Mouse (Mus musculus): ENCODE results near the gene Tac4.

DNA sequence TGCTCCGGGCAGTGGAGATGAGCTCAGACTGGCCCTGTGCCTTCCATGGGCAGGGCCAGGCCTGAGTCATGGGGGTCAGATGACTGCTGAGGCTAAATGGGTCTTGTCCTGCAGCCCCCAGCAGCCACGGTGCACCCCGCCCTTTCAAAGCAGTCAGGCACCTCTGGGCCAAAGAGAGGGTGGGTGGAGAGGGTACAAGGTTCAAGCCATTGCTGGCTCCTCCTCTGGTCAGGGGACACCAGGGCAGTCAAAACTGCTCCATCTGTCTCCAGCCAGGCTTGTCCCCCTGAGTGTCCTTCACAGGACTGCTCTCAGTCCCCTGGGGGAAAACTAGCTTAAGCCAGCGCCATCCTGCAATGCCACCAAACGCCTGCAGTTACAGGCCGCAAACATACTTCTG, 9.2 kb upstream of the Tac4 start:
- TF ChIP-seq MAX (IDR thresholded peaks at IDR 0.05; ENCODE audit: low read length) (no peak), RAD21 (IDR thresholded peaks at IDR 0.05; ENCODE audit: low read depth, low read length) (no peak), USF1 (IDR thresholded peaks at IDR 0.05; ENCODE audit: low read depth, low read length) (no peak), POLR2AphosphoS2 (IDR thresholded peaks at IDR 0.05; ENCODE audit: low read depth, low read length) (no peak), CHD1 (IDR thresholded peaks at IDR 0.05; ENCODE audit: low read depth, low read length) (no peak), POLR2A (IDR thresholded peaks at IDR 0.05; ENCODE audit: low read depth, low read length) (no peak), NELFE (IDR thresholded peaks at IDR 0.05; ENCODE audit: low read depth, low read length) (no peak), SIN3A (IDR thresholded peaks at IDR 0.05; ENCODE audit: low read length) (no peak)
